Mouse (Mus musculus) limb, embryonic 11.5 days (tissue): Measurements from ENCODE around the gene Ctns. TPM values are rescaled to one million over a fixed set of nuclear protein-coding genes. Genes with fewer than 3 reads are reported as not detected.

Source experiments
- ATAC-seq: fragments of 200-750 bp; cut with Nextera tagmentation; 2 replicates; pipeline ENCODE4 v1.8.0; 2017; ENCODE audit warnings: low read depth; ENCODE audit not compliant: insufficient number of reproducible peaks, low FRiP score, low TSS enrichment
- DNase-seq: peaks from one replicate; pipeline ENCODE4 v3.0.0-alpha.2; 2015; ENCODE audit warnings: low spot score
- H3K27ac ChIP-seq: fragments of 300-500 bp; sonication (generic); replicated peaks from 2 replicates; pipeline ENCODE4 v1.5.1; 2014; ENCODE audit warnings: low read depth, mild to moderate bottlenecking, low read length
- H3K27me3 ChIP-seq: fragments of 300-500 bp; sonication (generic); 2 replicates; pipeline ENCODE4 v1.6.1; 2014; ENCODE audit warnings: mild to moderate bottlenecking, low read length, mixed read lengths; ENCODE audit not compliant: control insufficient read depth, insufficient read depth
- H3K36me3 ChIP-seq: fragments of 300-500 bp; sonication (generic); 2 replicates; pipeline ENCODE4 v1.6.1; 2014; ENCODE audit warnings: mild to moderate bottlenecking, low read length, moderate library complexity, mixed read lengths; ENCODE audit not compliant: control insufficient read depth, insufficient read depth
- H3K4me1 ChIP-seq: fragments of 300-500 bp; sonication (generic); 2 replicates; pipeline ENCODE4 v1.6.1; 2014; ENCODE audit warnings: low read length, mixed read lengths; ENCODE audit not compliant: control insufficient read depth, insufficient read depth
- H3K4me2 ChIP-seq: fragments of 300-500 bp; sonication (generic); 2 replicates; pipeline ENCODE4 v1.6.1; 2014; ENCODE audit warnings: low read depth, mild to moderate bottlenecking, moderate library complexity; ENCODE audit not compliant: severe bottlenecking
- H3K4me3 ChIP-seq: fragments of 300-500 bp; sonication (generic); 2 replicates; pipeline ENCODE4 v1.5.1; 2014; ENCODE audit warnings: low read depth, low read length
- H3K9ac ChIP-seq: fragments of 300-500 bp; sonication (generic); 2 replicates; pipeline ENCODE4 v1.6.1; 2014; ENCODE audit warnings: mild to moderate bottlenecking, low read length
- H3K9me3 ChIP-seq: fragments of 300-500 bp; sonication (generic); 2 replicates; pipeline ENCODE4 v1.6.1; 2016; ENCODE audit warnings: low read length; ENCODE audit not compliant: control insufficient read depth
- WGBS: fragments of 180-500 bp; shearing (Covaris S2); extraction: QIAGEN DNeasy Blood & Tissue Kit; methylation state at CpG from one replicate; pipeline ENCODE4 v1.1.7; 2014; 5-methylcytosine and 5-hydroxymethylcytosine counted together
- polyA plus RNA-seq: library from polyadenylated mRNA; unstranded; fragments of >200 nt; fragmentation: Nextera tagmentation; extraction: Ambion mirVana; gene quantifications from 2 replicates; pipeline ENCODE4 v1.2.1, GENCODE M21; 2014

The Ctns gene
- polyA plus RNA-seq, 1 experiment from 2014 or later, result 23.6 TPM

GRCm38 (mm10) chr11:73146975-73147365, 51.9 kb downstream of the Ctns start:
- ATAC-seq (no peak), DNase-seq (no peak)
- no peaks in the 10 kb centered on the region for H3K4me1 ChIP-seq
- H3K27ac ChIP-seq, result no peak overlapping the region
- H3K9ac ChIP-seq, result no peak overlapping the region
- H3K36me3 ChIP-seq, result no peaks in the 10 kb centered on the region
- no peak overlapping the region for H3K4me3 ChIP-seq
- H3K27me3 ChIP-seq, result no peaks in the 10 kb centered on the region
- H3K4me2 ChIP-seq, result no peak overlapping the region
- 57% methylated on average over 7 of the region's 7 CpGs for WGBS
- no peaks in the 10 kb centered on the region for H3K9me3 ChIP-seq

DNA sequence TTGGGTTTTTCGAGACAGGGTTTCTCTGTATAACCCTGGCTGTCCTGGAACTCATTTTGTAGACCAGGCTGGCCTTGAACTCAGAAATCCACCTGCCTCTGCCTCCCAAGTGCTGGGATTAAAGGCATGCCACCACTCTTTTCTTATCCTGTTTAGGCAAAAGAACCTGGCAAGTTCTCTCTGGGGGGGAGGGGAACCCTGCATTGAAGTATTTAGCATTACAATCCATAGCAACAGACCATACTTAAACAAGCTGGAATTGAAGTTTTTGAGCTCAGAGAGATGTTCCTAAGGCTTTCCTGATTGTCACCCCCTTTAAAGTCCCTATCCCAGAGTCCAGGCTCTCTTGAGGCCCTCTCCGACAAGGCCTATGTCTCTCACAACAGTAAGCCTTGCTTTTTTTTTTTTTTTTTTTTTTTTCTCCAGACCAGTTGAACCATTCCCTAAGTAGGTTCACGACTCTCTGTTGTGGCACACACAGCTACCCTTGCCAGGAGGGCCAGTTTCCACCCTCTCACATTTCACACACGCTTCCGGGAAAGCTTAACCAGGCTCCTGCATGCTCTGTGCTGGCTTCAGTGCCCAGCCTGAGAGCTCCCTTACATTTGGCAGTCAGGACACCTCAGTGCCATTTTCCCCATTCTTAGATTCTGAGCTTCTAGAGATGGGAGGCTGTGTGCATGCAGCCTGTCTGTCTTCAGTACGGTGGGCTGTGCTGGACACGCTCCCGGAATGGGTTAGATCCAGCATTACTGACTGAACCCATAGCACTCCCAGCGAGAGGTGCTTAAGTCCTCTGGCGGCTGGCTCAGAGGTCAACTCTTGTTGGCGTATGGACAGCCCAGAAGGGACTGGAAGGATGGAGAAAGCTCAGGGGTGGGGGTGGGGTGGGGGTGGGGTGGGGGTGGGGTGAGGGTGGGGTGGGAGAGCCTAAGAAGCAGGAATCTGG, 52.5 kb downstream of the Ctns start:
- no peaks in the 10 kb centered on the region for H3K9me3 ChIP-seq
- no peak overlapping the region for H3K4me2 ChIP-seq
- no peak for ATAC-seq
- no peaks in the 10 kb centered on the region for H3K36me3 ChIP-seq
- H3K4me1 ChIP-seq, result no peaks in the 10 kb centered on the region
- WGBS, result 60% methylated on average over 11 of the region's 11 CpGs
- DNase-seq, result no peak
- no peaks in the 10 kb centered on the region for H3K27me3 ChIP-seq
- no peak overlapping the region for H3K4me3 ChIP-seq
- no peak overlapping the region for H3K9ac ChIP-seq
- no peak overlapping the region for H3K27ac ChIP-seq

DNA sequence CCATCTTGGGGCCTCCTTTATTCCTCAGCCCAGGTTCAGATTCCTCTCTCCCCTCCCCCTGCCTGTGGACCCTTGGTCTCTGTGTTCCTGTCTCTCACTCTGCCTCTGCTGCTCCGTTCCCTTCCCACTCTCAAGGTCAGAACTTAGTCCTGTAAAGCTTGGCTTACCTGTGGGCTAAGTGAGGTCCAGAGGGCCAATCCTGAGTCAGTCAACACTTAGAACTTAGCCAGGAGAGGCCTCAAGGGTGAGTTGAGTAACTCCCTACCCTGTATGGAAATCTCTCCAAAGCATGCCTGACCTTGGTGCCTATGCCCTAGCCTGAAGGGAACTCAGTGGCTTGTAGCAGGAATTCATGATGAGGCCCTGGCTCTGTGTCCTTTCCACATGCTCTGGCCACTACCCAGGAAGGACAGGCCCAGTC, 54.6 kb downstream of the Ctns start:
- H3K4me3 ChIP-seq, result no peak overlapping the region
- DNase-seq (no peak), ATAC-seq (no peak)
- H3K36me3 ChIP-seq, result no peaks in the 10 kb centered on the region
- no peak overlapping the region for H3K4me2 ChIP-seq
- no peaks in the 10 kb centered on the region for H3K4me1 ChIP-seq
- no peak overlapping the region for H3K27ac ChIP-seq
- 86% methylated on average over 1 of the region's 1 CpGs for WGBS
- H3K9me3 ChIP-seq, result no peaks in the 10 kb centered on the region
- H3K27me3 ChIP-seq, result no peaks in the 10 kb centered on the region
- H3K9ac ChIP-seq, result no peak overlapping the region

DNA sequence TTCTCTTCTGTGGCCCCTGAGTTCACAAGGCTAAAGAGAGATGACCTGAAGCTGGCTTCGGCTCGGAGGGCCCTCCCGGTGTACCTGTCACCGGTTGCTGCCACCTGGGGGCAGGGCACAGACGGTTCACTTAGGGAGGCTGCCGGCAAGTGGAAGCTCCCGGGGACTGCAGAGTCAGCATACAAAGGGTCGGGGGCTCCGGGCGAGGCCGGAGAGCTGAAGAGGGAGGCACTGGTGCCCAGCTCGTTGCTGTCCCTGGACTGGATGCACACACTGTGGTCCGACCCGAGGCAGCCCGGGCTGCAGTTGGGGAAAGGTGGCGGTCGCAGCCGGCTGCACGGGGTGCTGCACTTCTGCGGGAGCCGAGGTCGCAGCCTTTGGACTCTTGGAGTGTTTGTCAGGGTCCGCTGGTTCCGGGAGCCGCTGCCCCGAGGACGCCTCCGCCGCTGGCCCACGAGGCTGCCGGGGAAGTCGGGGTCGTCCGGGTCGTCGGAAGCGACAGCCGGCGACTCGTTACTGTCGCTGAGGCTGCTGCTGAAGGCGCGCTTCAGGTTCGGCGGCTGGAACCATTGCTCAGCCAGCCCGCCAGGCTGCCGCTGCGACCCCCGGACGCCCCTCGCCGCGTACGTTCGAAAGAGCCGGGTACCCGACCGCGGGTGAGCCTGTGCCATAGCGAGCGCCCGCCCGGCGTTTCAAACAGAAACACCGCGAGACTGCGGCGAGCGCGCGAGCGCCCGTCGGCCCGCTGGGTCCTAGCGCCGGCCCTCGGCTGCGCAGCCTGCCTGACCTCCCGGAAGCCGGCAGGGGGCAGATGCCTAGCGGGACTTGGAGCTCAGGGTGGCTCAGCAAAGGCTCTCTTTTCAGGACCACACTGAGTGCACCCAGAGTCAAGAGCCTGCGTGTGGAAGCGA, 61.0 kb downstream of the Ctns start, which contains the start of gene Haspin:
Haspin (minus strand) TSS at position 704 of the 911 bp plus-strand sequence.
- peaks cover 9% of the 10 kb centered on the region for H3K4me1 ChIP-seq
- under 1% methylated on average over 82 of the region's 84 CpGs for whole genome bisulfite sequencing

GRCm38 (mm10) chr11:73137116-73137515, 61.7 kb downstream of the Ctns start:
- peak overlapping the region; percentile 92 for H3K4me3 ChIP-seq
- no peak for ATAC-seq
- no peaks in the 10 kb centered on the region for H3K27me3 ChIP-seq
- peaks cover 9% of the 10 kb centered on the region for H3K4me1 ChIP-seq
- H3K9me3 ChIP-seq, result no peaks in the 10 kb centered on the region
- H3K9ac ChIP-seq, result peak overlapping the region; percentile 82
- no peak for DNase-seq
- H3K27ac ChIP-seq, result no peak overlapping the region
- H3K36me3 ChIP-seq, result peaks cover 13% of the 10 kb centered on the region
- 48% methylated on average over 11 of the region's 11 CpGs for WGBS
- peak overlapping the region; percentile 70 for H3K4me2 ChIP-seq

More for the DNA sequence above, 61.0 kb downstream of the Ctns start, which contains the start of gene Haspin:
- Histone ChIP-seq H3K27me3 (no peaks in the 10 kb centered on the region), H3K9ac (peak within 1 kb of the TSS; percentile 82), H3K27ac (no peak within 1 kb of the TSS), H3K9me3 (no peaks in the 10 kb centered on the region), H3K4me2 (peak within 1 kb of the TSS; percentile 70), H3K36me3 (peaks cover 10% of the 10 kb centered on the region), H3K4me3 (peak within 1 kb of the TSS; percentile 92)
- ATAC-seq, result peak; percentile 92
- peak; percentile 96 for DNase-seq

GRCm38 (mm10) chr11:73136587-73136986, 62.3 kb downstream of the Ctns start:
- DNase-seq (no peak), ATAC-seq (no peak)
- whole genome bisulfite sequencing, result 81% methylated on average over 6 of the region's 6 CpGs
- Histone ChIP-seq H3K4me1 (peaks cover 9% of the 10 kb centered on the region), H3K9ac (no peak overlapping the region; the same call in 1 of the 2 replicates), H3K9me3 (no peaks in the 10 kb centered on the region), H3K27me3 (no peaks in the 10 kb centered on the region), H3K27ac (no peak overlapping the region), H3K4me2 (peak overlapping the region; percentile 70; the same call in 1 of the 2 replicates), H3K36me3 (peaks cover 13% of the 10 kb centered on the region), H3K4me3 (peak overlapping the region; percentile 92; the same call in 1 of the 2 replicates)

- H3K9ac ChIP-seq, result 0 out of 2 replicates have a peak overlapping the region, but pooled peaks have one; percentile 17
- WGBS, result 79% methylated on average over 5 of the region's 5 CpGs
- H3K36me3 ChIP-seq, result peaks cover 16% of the 10 kb centered on the region
- DNase-seq (no peak), ATAC-seq (no peak)
- H3K9me3 ChIP-seq, result no peaks in the 10 kb centered on the region
- H3K4me1 ChIP-seq, result peaks cover 9% of the 10 kb centered on the region
- no peak overlapping the region for H3K27ac ChIP-seq
- H3K4me3 ChIP-seq, result no peak overlapping the region
- no peak overlapping the region for H3K4me2 ChIP-seq
- no peaks in the 10 kb centered on the region for H3K27me3 ChIP-seq
Measured at GRCm38 (mm10) chr11:73134222-73134621, 64.6 kb downstream of the Ctns start.
